Mouse (Mus musculus) heart, embryonic 16.5 days (tissue): ENCODE results near the gene Tbc1d20. TPM values are rescaled to one million over a fixed set of nuclear protein-coding genes. Genes with fewer than 3 reads are reported as not detected.
A peak's percentile ranks its signal among the peaks of the same experiment; 100 is the strongest.
"Not testable (repeated sequence)": the region's sequence is repeated elsewhere in the genome, so short reads cannot be mapped to it uniquely, and the experiment has no call there.

Experiments used
- ATAC-seq: fragments of 200-750 bp; cut with Nextera tagmentation; replicated peaks from 2 replicates; pipeline ENCODE4 v1.8.0; 2017; ENCODE audit warnings: moderate number of reproducible peaks; ENCODE audit not compliant: insufficient read depth, low FRiP score; ENCODE audit errors: extremely low read depth
- H3K27ac ChIP-seq: fragments of 300-500 bp; sonication (generic); 2 replicates; pipeline ENCODE4 v1.5.1; 2014; ENCODE audit warnings: mild to moderate bottlenecking, low read length, control low read depth, moderate library complexity
- H3K27me3 ChIP-seq: fragments of 300-500 bp; sonication (generic); 2 replicates; pipeline ENCODE4 v1.6.1; 2014; ENCODE audit warnings: low read length, mixed read lengths; ENCODE audit not compliant: control insufficient read depth, insufficient read depth
- H3K36me3 ChIP-seq: fragments of 300-500 bp; sonication (generic); 2 replicates; pipeline ENCODE4 v1.6.1; 2014; ENCODE audit not compliant: control insufficient read depth, insufficient read depth
- H3K4me1 ChIP-seq: fragments of 300-500 bp; sonication (generic); 2 replicates; pipeline ENCODE4 v1.6.1; 2014; ENCODE audit warnings: low read length, mixed read lengths; ENCODE audit not compliant: control insufficient read depth, insufficient read depth
- H3K4me2 ChIP-seq: fragments of 300-500 bp; sonication (generic); 2 replicates; pipeline ENCODE4 v1.6.1; 2014; ENCODE audit warnings: low read depth, mild to moderate bottlenecking, control low read depth, low read length
- H3K4me3 ChIP-seq: fragments of 300-500 bp; sonication (generic); 2 replicates; pipeline ENCODE4 v1.5.1; 2014; ENCODE audit warnings: mild to moderate bottlenecking, control low read depth, low read length
- H3K9ac ChIP-seq: fragments of 300-500 bp; sonication (generic); 2 replicates; pipeline ENCODE4 v1.6.1; 2014; ENCODE audit warnings: low read length, control low read depth
- H3K9me3 ChIP-seq: fragments of 300-500 bp; sonication (generic); replicated peaks from 2 replicates; pipeline ENCODE4 v1.6.1; 2016; ENCODE audit warnings: low read length; ENCODE audit not compliant: control insufficient read depth
- WGBS: fragments of 180-500 bp; shearing (Covaris S2); extraction: QIAGEN DNeasy Blood & Tissue Kit; methylation state at CpG from one replicate; pipeline ENCODE4 v1.1.7; 2014; 5-methylcytosine and 5-hydroxymethylcytosine counted together
- polyA plus RNA-seq: library from polyadenylated mRNA; unstranded; fragments of >200 nt; fragmentation: Nextera tagmentation; extraction: Ambion mirVana; gene quantifications from 2 replicates; pipeline ENCODE4 v1.2.1, GENCODE M21; 2015

The Tbc1d20 gene
- polyA plus RNA-seq: 33.1 and 34.0 TPM in 2 replicates

- peak; percentile 99 for ATAC-seq
- H3K4me3 ChIP-seq: peak within 1 kb of the TSS; percentile 97
- peak within 1 kb of the TSS; percentile 97 for H3K9ac ChIP-seq
- under 1% methylated on average over 63 of the region's 70 CpGs for WGBS
- H3K27ac ChIP-seq: peak within 1 kb of the TSS; percentile 94
- peaks cover 23% of the 10 kb centered on the region for H3K4me1 ChIP-seq
- H3K9me3 ChIP-seq: no peaks in the 10 kb centered on the region
- no peaks in the 10 kb centered on the region for H3K27me3 ChIP-seq
- peak within 1 kb of the TSS; percentile 93 for H3K4me2 ChIP-seq
- H3K36me3 ChIP-seq: no peaks in the 10 kb centered on the region
Measured at GRCm38 (mm10) chr2:152293727-152294475, at the start of gene Tbc1d20. Tbc1d20 (plus strand) TSS chr2:152293828.

GRCm38 (mm10) chr2:152247213-152247612 lies 46.4 kb upstream of the Tbc1d20 start:
- Histone ChIP-seq H3K27me3 (no peaks in the 10 kb centered on the region), H3K4me2 (no peak overlapping the region), H3K36me3 (peaks cover 10% of the 10 kb centered on the region), H3K9ac (no peak overlapping the region), H3K4me1 (no peaks in the 10 kb centered on the region), H3K9me3 (no peaks in the 10 kb centered on the region), H3K27ac (no peak overlapping the region), H3K4me3 (no peak overlapping the region)
- WGBS: 90% methylated on average over 1 of the region's 1 CpGs
- ATAC-seq: no peak

- WGBS: 28% methylated on average over 2 of the region's 4 CpGs
Measured at GRCm38 (mm10) chr2:152250511-152250910, 43.1 kb upstream of the Tbc1d20 start.

GRCm38 (mm10) chr2:152259739-152260138 lies 33.9 kb upstream of the Tbc1d20 start:
- peaks cover 54% of the 10 kb centered on the region for H3K36me3 ChIP-seq
- 88% methylated on average over 1 of the region's 1 CpGs for WGBS

More at GRCm38 (mm10) chr2:152250511-152250910, 43.1 kb upstream of the Tbc1d20 start:
- no peaks in the 10 kb centered on the region for H3K27me3 ChIP-seq
- H3K9ac ChIP-seq: no peak overlapping the region
- no peak overlapping the region for H3K27ac ChIP-seq
- H3K4me2 ChIP-seq: no peak overlapping the region
- H3K4me3 ChIP-seq: no peak overlapping the region
- peaks cover 33% of the 10 kb centered on the region for H3K36me3 ChIP-seq
- H3K9me3 ChIP-seq: no peaks in the 10 kb centered on the region
- H3K4me1 ChIP-seq: no peaks in the 10 kb centered on the region
- no peak for ATAC-seq

DNA sequence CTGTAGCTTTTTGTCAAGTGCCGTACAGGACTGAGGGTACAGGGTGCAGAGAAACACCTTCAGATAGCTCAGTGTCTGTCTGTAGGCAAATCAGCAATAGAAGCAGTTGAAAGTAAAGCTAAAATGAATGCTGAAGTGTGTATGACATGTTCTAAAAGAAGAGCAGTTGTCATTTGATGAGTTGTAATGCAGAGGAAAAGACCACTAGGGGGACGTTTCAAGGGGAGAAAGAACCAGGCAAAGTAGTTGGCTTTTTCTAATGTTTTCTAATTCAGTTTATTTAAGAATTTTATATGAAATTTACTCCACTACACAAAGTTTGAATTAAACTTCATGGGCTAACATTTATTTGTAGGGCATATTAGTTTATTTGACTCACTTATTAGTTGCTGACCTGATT lies 20.0 kb upstream of the Tbc1d20 start:
- H3K4me3 ChIP-seq: no peak overlapping the region
- no peaks in the 10 kb centered on the region for H3K9me3 ChIP-seq
- no peaks in the 10 kb centered on the region for H3K27me3 ChIP-seq
- H3K4me2 ChIP-seq: no peak overlapping the region
- H3K9ac ChIP-seq: no peak overlapping the region
- H3K27ac ChIP-seq: no peak overlapping the region
- H3K36me3 ChIP-seq: peaks cover 56% of the 10 kb centered on the region
- no peaks in the 10 kb centered on the region for H3K4me1 ChIP-seq
- ATAC-seq: no peak
- WGBS: 78% methylated on average over 2 of the region's 2 CpGs

More at GRCm38 (mm10) chr2:152259739-152260138, 33.9 kb upstream of the Tbc1d20 start:
- Histone ChIP-seq H3K9ac (no peak overlapping the region), H3K4me2 (no peak overlapping the region), H3K27ac (no peak overlapping the region), H3K9me3 (no peaks in the 10 kb centered on the region), H3K4me1 (no peaks in the 10 kb centered on the region), H3K4me3 (no peak overlapping the region), H3K27me3 (no peaks in the 10 kb centered on the region)
- no peak for ATAC-seq

DNA sequence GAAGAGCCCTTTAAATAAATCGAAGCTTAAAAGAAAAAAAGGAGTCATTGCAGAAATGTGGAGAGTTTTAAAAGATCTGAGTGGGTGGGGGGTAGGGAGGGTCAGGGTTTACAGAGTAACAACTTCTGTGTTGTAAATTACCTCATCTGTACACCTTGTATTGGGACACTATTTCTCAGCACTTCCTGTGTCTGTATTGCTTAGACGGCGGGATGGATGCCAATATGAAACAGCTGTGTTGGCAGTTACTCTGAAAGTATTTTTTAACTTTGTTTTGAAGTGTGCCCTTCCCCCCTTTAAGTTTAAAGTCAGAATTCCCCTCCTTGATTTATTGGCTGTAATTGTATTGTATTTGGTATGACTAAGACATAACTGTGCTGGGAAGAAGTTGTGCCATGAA lies 12.2 kb upstream of the Tbc1d20 start:
- no peaks in the 10 kb centered on the region for H3K9me3 ChIP-seq
- no peak overlapping the region for H3K4me2 ChIP-seq
- no peaks in the 10 kb centered on the region for H3K27me3 ChIP-seq
- H3K4me1 ChIP-seq: no peaks in the 10 kb centered on the region
- no peak overlapping the region for H3K27ac ChIP-seq
- WGBS: 75% methylated on average over 3 of the region's 3 CpGs
- no peak overlapping the region for H3K9ac ChIP-seq
- no peak for ATAC-seq
- peaks cover 39% of the 10 kb centered on the region for H3K36me3 ChIP-seq
- no peak overlapping the region for H3K4me3 ChIP-seq

DNA sequence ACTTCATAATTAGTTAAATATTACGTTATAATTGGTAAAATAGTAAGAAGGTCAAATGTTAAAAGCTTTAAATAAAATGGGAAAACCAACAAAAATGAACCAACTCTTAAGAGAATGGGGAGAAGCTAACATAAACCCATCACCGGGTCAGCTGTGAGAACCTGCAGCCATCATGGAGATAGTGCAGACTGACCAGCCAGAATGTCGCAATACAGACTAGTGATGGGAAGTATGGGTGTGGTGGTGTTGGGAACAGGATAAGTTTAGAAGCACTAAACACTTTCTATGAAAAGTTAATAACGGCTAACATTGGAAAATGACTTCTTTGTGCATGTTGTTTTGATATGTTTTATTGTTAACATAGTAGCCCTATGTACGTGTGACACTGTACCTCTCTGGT lies 6.1 kb upstream of the Tbc1d20 start:
- Histone ChIP-seq H3K4me2 (no peak overlapping the region), H3K9ac (no peak overlapping the region), H3K9me3 (no peaks in the 10 kb centered on the region), H3K27ac (no peak overlapping the region), H3K27me3 (no peaks in the 10 kb centered on the region), H3K36me3 (peaks cover 27% of the 10 kb centered on the region), H3K4me1 (peaks cover 4% of the 10 kb centered on the region), H3K4me3 (no peak overlapping the region)
- ATAC-seq: no peak
- 85% methylated on average over 5 of the region's 5 CpGs for WGBS

GRCm38 (mm10) chr2:152288046-152288445 lies 5.6 kb upstream of the Tbc1d20 start:
- Histone ChIP-seq H3K27me3 (no peaks in the 10 kb centered on the region), H3K4me1 (peaks cover 4% of the 10 kb centered on the region), H3K36me3 (peaks cover 27% of the 10 kb centered on the region), H3K4me2 (no peak overlapping the region), H3K4me3 (no peak overlapping the region), H3K9ac (no peak overlapping the region), H3K9me3 (no peaks in the 10 kb centered on the region), H3K27ac (no peak overlapping the region)
- no peak for ATAC-seq
- WGBS: 65% methylated on average over 8 of the region's 8 CpGs

GRCm38 (mm10) chr2:152289623-152290022 lies 4.0 kb upstream of the Tbc1d20 start:
- Histone ChIP-seq H3K4me1 (peaks cover 10% of the 10 kb centered on the region), H3K36me3 (peaks cover 17% of the 10 kb centered on the region)
- not testable (repeated sequence) for H3K4me3 ChIP-seq, ATAC-seq, H3K9ac ChIP-seq, H3K27ac ChIP-seq, H3K4me2 ChIP-seq, H3K27me3 ChIP-seq, H3K9me3 ChIP-seq
- 71% methylated on average over 1 of the region's 2 CpGs for WGBS
